Mouse (Mus musculus) ES-Bruce4 (cell line): Measurements from ENCODE around the gene Hdgfl3.

Experiments used
- CTCF ChIP-seq: IDR thresholded peaks from one replicate; pipeline ENCODE4 v1.8.1; 2011; ENCODE audit warnings: low read depth, low read length
- EP300 ChIP-seq: IDR thresholded peaks from 2 replicates; pipeline ENCODE4 v1.6.1; 2011; ENCODE audit warnings: low read depth, low read length; ENCODE audit not compliant: insufficient read depth
- POLR2A ChIP-seq: IDR thresholded peaks from one replicate; pipeline ENCODE4 v1.8.1; 2011; ENCODE audit warnings: low read length; ENCODE audit not compliant: insufficient read depth

DNA sequence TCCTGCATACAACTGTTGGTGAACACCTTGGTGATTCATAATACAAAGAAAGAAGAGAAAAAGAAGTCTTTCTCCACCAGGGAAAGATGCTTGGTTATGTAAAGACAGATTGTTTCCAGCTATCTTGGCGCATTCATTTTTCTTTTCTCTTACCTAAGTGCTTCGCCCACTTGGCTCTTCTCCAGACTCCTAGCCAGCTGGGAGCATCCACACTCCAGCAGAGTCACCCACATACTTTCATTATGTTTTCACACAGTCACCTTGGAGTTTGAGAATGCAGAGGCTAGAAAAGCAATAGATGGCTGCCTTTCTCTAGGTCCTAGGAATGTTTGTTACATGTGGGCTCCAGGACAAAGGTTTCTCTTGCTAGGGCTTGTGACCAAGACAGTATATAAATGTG, 16.2 kb upstream of the Hdgfl3 start:
- TF ChIP-seq EP300: no peak
- no peak for TF ChIP-seq CTCF
- TF ChIP-seq POLR2A: no peak
